Comparison of ENCODE assay signal across 10 mouse cellular contexts in genomic region chr4:72195116-72195835, GRCm38 (mm10). TPM values are rescaled to one million over a fixed set of nuclear protein-coding genes. Genes with fewer than 3 reads are reported as not detected.
DNase-seq lines count a peak whose midpoint lies in the region; ATAC-seq and TF ChIP-seq lines count a peak whose summit lies in the region.
"Had no signal": no experiment of that assay in that cellular context is flagged by ENCODE, and none has a peak within 500 bp of the region (broad histone marks: within the 10 kb centered on the region; RNA-seq: fewer than 3 reads in every experiment).

No protein-coding gene starts in this region.

- H3K36me3 ChIP-seq in kidney, embryonic 15.5 days, result peaks cover 51% of the 10 kb centered on the region
- H3K36me3 ChIP-seq in myocyte (ENCODE audit: control insufficient read depth, insufficient read depth), result peaks cover 5% of the 10 kb centered on the region

- 65% methylated on average over 6 of the region's 6 CpGs for WGBS in kidney, embryonic 15.5 days

- H3ac ChIP-seq in myocyte (ENCODE audit: control insufficient read depth, insufficient read length), result no peak overlapping the region

- TF ChIP-seq CTCF in left cerebral cortex, adult 2 months (IDR thresholded peaks at IDR 0.05), result no peak

- no peak for TF ChIP-seq POLR2A in myocyte (IDR thresholded peaks at IDR 0.05; ENCODE audit: insufficient read length, low read depth)

- H3K4me3 ChIP-seq in kidney, embryonic 15.5 days (replicated peaks), result no peak overlapping the region
- no peak overlapping the region for H3K4me3 ChIP-seq in myocyte
- no peak overlapping the region for H3K4me3 ChIP-seq in left cerebral cortex, adult 2 months
- H3K4me3 ChIP-seq: heart, adult 2 months had no signal

- no peaks in the 10 kb centered on the region for H3K27me3 ChIP-seq in kidney, embryonic 15.5 days
- no peaks in the 10 kb centered on the region for H3K27me3 ChIP-seq in myocyte (ENCODE audit: control insufficient read depth, insufficient read depth, insufficient read length)
- H3K27me3 ChIP-seq: Patski had no signal

- no peak for ATAC-seq in kidney, embryonic 15.5 days (replicated peaks; ENCODE audit: low FRiP score)
- no peak for ATAC-seq in activated CD4-positive, CD25-positive, alpha-beta regulatory T cell, adult 4 months
- ATAC-seq: Patski had no signal

- H3K9me3 ChIP-seq in kidney, embryonic 15.5 days (replicated peaks), result no peaks in the 10 kb centered on the region

- no peak overlapping the region for H3K27ac ChIP-seq in kidney, embryonic 15.5 days
- H3K27ac ChIP-seq in left cerebral cortex, adult 2 months, result no peak overlapping the region
- H3K27ac ChIP-seq: heart, adult 2 months had no signal

- H3K9ac ChIP-seq in kidney, embryonic 15.5 days, result no peak overlapping the region

- peaks cover 33% of the 10 kb centered on the region for H3K4me1 ChIP-seq in kidney, embryonic 15.5 days

- peaks cover 70% of the 10 kb centered on the region for H3K79me2 ChIP-seq in myocyte (ENCODE audit: control insufficient read depth, insufficient read depth)

- intact Hi-C loops in left cerebral cortex, adult 2 months (cut with DNase I), result loop anchor here (5.0 to 10.0 kb wide), 4 partner anchors 33 to 1288 kb away; no protein-coding TSS in a partner anchor

- DNase-seq in kidney, adult 8-10 months, result no peak
- DNase-seq in fibroblast of lung, adult 2 months (ENCODE audit: low read depth), result peak; percentile 89
- peak; percentile 24 to 27 for DNase-seq in kidney, postnatal 36 days
- DNase-seq in left cerebral cortex, adult 2 months (ENCODE audit: extremely low spot score in 1 of 2, low spot score in 2 of 2), result no peak
- DNase-seq in left cerebral cortex, adult 8-10 months (ENCODE audit: low spot score in 2 of 2), result no peak

- peak overlapping the region; percentile 79; the same call in 1 of the 2 replicates for H3K4me2 ChIP-seq in kidney, embryonic 15.5 days
- peak overlapping the region; percentile 28 for H3K4me2 ChIP-seq in myocyte (ENCODE audit: low read depth)

TF ChIP-seq in myocyte, 11 proteins besides CTCF, POLR2A, EP300 and RAD21:
- TF ChIP-seq TCF12 (IDR thresholded peaks at IDR 0.05; ENCODE audit: insufficient read depth, poor library complexity, severe bottlenecking) (no peak), REST (IDR thresholded peaks at IDR 0.05; ENCODE audit: insufficient read depth, insufficient read length) (no peak), CEBPB (IDR thresholded peaks at IDR 0.05; ENCODE audit: insufficient read depth, poor library complexity, severe bottlenecking) (no peak), MAX (IDR thresholded peaks at IDR 0.05; ENCODE audit: low read depth) (no peak), MYOD1 (IDR thresholded peaks at IDR 0.05; ENCODE audit: control insufficient read depth in 1 of 3, insufficient read length in 2 of 3, low read depth in 2 of 3) (no peak), SRF (IDR thresholded peaks at IDR 0.05; ENCODE audit: control insufficient read depth, insufficient read length, low read depth) (no peak), USF1 (IDR thresholded peaks at IDR 0.05; ENCODE audit: low read depth) (no peak), MYOG (IDR thresholded peaks at IDR 0.05; ENCODE audit: control insufficient read depth in 1 of 3, insufficient read depth in 1 of 3, insufficient read length in 2 of 3, low read depth in 2 of 3) (no peak), TCF3 (IDR thresholded peaks at IDR 0.05; ENCODE audit: insufficient read length, low read depth) (no peak), E2F4 (IDR thresholded peaks at IDR 0.05; ENCODE audit: insufficient read depth) (no peak), POLR2AphosphoS2 (IDR thresholded peaks at IDR 0.05; ENCODE audit: insufficient read length, low read depth) (no peak)
TF ChIP-seq in myocyte: peak in this region for 0.

RNA-seq across cellular contexts. Expression of gene Tle1, which starts 5.4 kb away (rescaled TPM):
- polyA plus RNA-seq in kidney, embryonic 15.5 days (2015; fragmentation: Nextera tagmentation; extraction: Ambion mirVana), result 26.6 and 27.9 TPM in 2 replicates
- polyA plus RNA-seq in myocyte (2012; fragmentation: generic; extraction: Trizol), result 17.9 TPM
- total RNA-seq in left cerebral cortex, adult 2 months (2021), result 10 to 100 TPM; 48.7 to 50.3 TPM
- total RNA-seq in left cerebral cortex, adult 8-10 months (2022), result 10 to 100 TPM; 47.1 to 55.6 (median 51.6) TPM
- polyA plus RNA-seq in activated CD4-positive, CD25-positive, alpha-beta regulatory T cell, adult 4 months (2017; shearing (Covaris generic)), result 1 to 10 TPM in 1 of 2 experiments, under 1 TPM in 1; 0.53 to 1.1 TPM

Comparison
In these comparisons a context has a peak if more than half of its experiments do, and no peak if none do; other contexts are left out.
1. DNase-seq: peak in fibroblast of lung, adult 2 months (single experiment) and kidney, postnatal 36 days (2 of 2); none in kidney, adult 8-10 months (0 of 2), left cerebral cortex, adult 2 months (0 of 2) and left cerebral cortex, adult 8-10 months (0 of 2).